Mouse (Mus musculus): ENCODE measurements around the gene Safb2. TPM values are rescaled to one million over a fixed set of nuclear protein-coding genes. Genes with fewer than 3 reads are reported as not detected.

Gene Safb2
- polyA plus RNA-seq, 1 experiment from 2014 or later: 83.6 TPM

- peaks cover 100% of the 10 kb centered on the region for H3K36me3 ChIP-seq
- 95% methylated on average over 4 of the region's 4 CpGs for WGBS
These were observed 17.0 kb downstream of the Safb2 start for GRCm38 (mm10) chr17:56567370-56567769.

GRCm38 (mm10) chr17:56566918-56567317 is 17.5 kb downstream of the Safb2 start:
- no peak for DNase-seq (ENCODE audit: low spot score)
- Histone ChIP-seq H3K9me3 (no peaks in the 10 kb centered on the region), H3K4me1 (replicated peaks) (0 out of 2 replicates have a peak, but pooled peaks cover 2% of the 10 kb centered on the region), H3K4me3 (no peak overlapping the region), H3K27me3 (ENCODE audit: insufficient read depth, poor library complexity, severe bottlenecking) (no peaks in the 10 kb centered on the region), H3K27ac (no peak overlapping the region), H3K36me3 (peaks cover 100% of the 10 kb centered on the region)
- 90% methylated on average over 5 of the region's 5 CpGs for WGBS

More at GRCm38 (mm10) chr17:56567370-56567769, 17.0 kb downstream of the Safb2 start:
- H3K27me3 ChIP-seq (ENCODE audit: insufficient read depth, poor library complexity, severe bottlenecking): no peaks in the 10 kb centered on the region
- no peak for DNase-seq (ENCODE audit: low spot score)
- H3K27ac ChIP-seq: no peak overlapping the region
- H3K4me3 ChIP-seq: no peak overlapping the region
- H3K9me3 ChIP-seq: no peaks in the 10 kb centered on the region
- 0 out of 2 replicates have a peak, but pooled peaks cover 2% of the 10 kb centered on the region for H3K4me1 ChIP-seq (replicated peaks)

- Histone ChIP-seq H3K27me3 (ENCODE audit: insufficient read depth, poor library complexity, severe bottlenecking) (no peaks in the 10 kb centered on the region), H3K36me3 (peaks cover 100% of the 10 kb centered on the region), H3K9me3 (no peaks in the 10 kb centered on the region), H3K27ac (no peak overlapping the region), H3K4me1 (replicated peaks) (0 out of 2 replicates have a peak, but pooled peaks cover 2% of the 10 kb centered on the region), H3K4me3 (no peak overlapping the region)
- no peak for DNase-seq (ENCODE audit: low spot score)
- WGBS: 95% methylated on average over 29 of the region's 29 CpGs
These were observed 18.1 kb downstream of the Safb2 start for GRCm38 (mm10) chr17:56566293-56566692.

GRCm38 (mm10) chr17:56561866-56562265 is 22.5 kb downstream of the Safb2 start:
- no peak for DNase-seq (ENCODE audit: low spot score)
- H3K27ac ChIP-seq: no peak overlapping the region
- H3K9me3 ChIP-seq: no peaks in the 10 kb centered on the region
- 93% methylated on average over 2 of the region's 2 CpGs for WGBS
- 0 out of 2 replicates have a peak, but pooled peaks cover 2% of the 10 kb centered on the region for H3K4me1 ChIP-seq (replicated peaks)
- no peaks in the 10 kb centered on the region for H3K27me3 ChIP-seq (ENCODE audit: insufficient read depth, poor library complexity, severe bottlenecking)
- peaks cover 67% of the 10 kb centered on the region for H3K36me3 ChIP-seq
- H3K4me3 ChIP-seq: no peak overlapping the region

GRCm38 (mm10) chr17:56560131-56560530 is 24.3 kb downstream of the Safb2 start:
- H3K9me3 ChIP-seq: no peaks in the 10 kb centered on the region
- WGBS: 83% methylated on average over 1 of the region's 1 CpGs

GRCm38 (mm10) chr17:56559386-56559785 is 25.0 kb downstream of the Safb2 start:
- Histone ChIP-seq H3K9me3 (no peaks in the 10 kb centered on the region), H3K4me3 (no peak overlapping the region), H3K36me3 (peaks cover 42% of the 10 kb centered on the region), H3K27ac (no peak overlapping the region), H3K4me1 (replicated peaks) (0 out of 2 replicates have a peak, but pooled peaks cover 1% of the 10 kb centered on the region), H3K27me3 (ENCODE audit: insufficient read depth, poor library complexity, severe bottlenecking) (no peaks in the 10 kb centered on the region)
- DNase-seq (ENCODE audit: low spot score): no peak
- WGBS: 79% methylated on average over 3 of the region's 3 CpGs

More at GRCm38 (mm10) chr17:56560131-56560530, 24.3 kb downstream of the Safb2 start:
- Histone ChIP-seq H3K4me1 (replicated peaks) (no peaks in the 10 kb centered on the region), H3K27ac (no peak overlapping the region), H3K4me3 (no peak overlapping the region), H3K36me3 (peaks cover 49% of the 10 kb centered on the region), H3K27me3 (ENCODE audit: insufficient read depth, poor library complexity, severe bottlenecking) (no peaks in the 10 kb centered on the region)
- no peak for DNase-seq (ENCODE audit: low spot score)

- WGBS: 26% methylated on average over 3 of the region's 3 CpGs
- Histone ChIP-seq H3K27ac (no peak overlapping the region), H3K4me3 (no peak overlapping the region), H3K9me3 (no peaks in the 10 kb centered on the region), H3K27me3 (ENCODE audit: insufficient read depth, poor library complexity, severe bottlenecking) (no peaks in the 10 kb centered on the region), H3K36me3 (peaks cover 33% of the 10 kb centered on the region), H3K4me1 (replicated peaks) (0 out of 2 replicates have a peak, but pooled peaks cover 4% of the 10 kb centered on the region)
- peak; percentile 68 for DNase-seq (ENCODE audit: low spot score)
These were observed 25.9 kb downstream of the Safb2 start for GRCm38 (mm10) chr17:56558448-56558847.

GRCm38 (mm10) chr17:56554122-56554551 is 30.2 kb downstream of the Safb2 start, which contains the start of gene Gm20219:
TSS of gene Gm20219 (minus strand) at chr17:56554387.
- Histone ChIP-seq H3K36me3 (no peaks in the 10 kb centered on the region), H3K27me3 (ENCODE audit: insufficient read depth, poor library complexity, severe bottlenecking) (no peaks in the 10 kb centered on the region), H3K4me1 (replicated peaks) (peaks cover 33% of the 10 kb centered on the region), H3K4me3 (no peak within 1 kb of the TSS), H3K27ac (no peak within 1 kb of the TSS), H3K9me3 (no peaks in the 10 kb centered on the region)
- WGBS: 74% methylated on average over 20 of the region's 20 CpGs
- DNase-seq (ENCODE audit: low spot score): no peak

GRCm38 (mm10) chr17:56552781-56553363 is 31.5 kb downstream of the Safb2 start:
- no peaks in the 10 kb centered on the region for H3K27me3 ChIP-seq (ENCODE audit: insufficient read depth, poor library complexity, severe bottlenecking)
- H3K9me3 ChIP-seq: no peaks in the 10 kb centered on the region
- DNase-seq (ENCODE audit: low spot score): peak; percentile 84
- H3K27ac ChIP-seq: peak overlapping the region; percentile 74; the same call in 1 of the 2 replicates
- H3K4me1 ChIP-seq (replicated peaks): peaks cover 45% of the 10 kb centered on the region
- 59% methylated on average over 5 of the region's 5 CpGs for WGBS
- H3K4me3 ChIP-seq: no peak overlapping the region
- H3K36me3 ChIP-seq: no peaks in the 10 kb centered on the region

GRCm38 (mm10) chr17:56551841-56552581 is 32.4 kb downstream of the Safb2 start:
- peaks cover 49% of the 10 kb centered on the region for H3K4me1 ChIP-seq (replicated peaks)
- DNase-seq (ENCODE audit: low spot score): no peak
- H3K27ac ChIP-seq: peak overlapping the region; percentile 74; the same call in 1 of the 2 replicates
- no peaks in the 10 kb centered on the region for H3K27me3 ChIP-seq (ENCODE audit: insufficient read depth, poor library complexity, severe bottlenecking)
- no peaks in the 10 kb centered on the region for H3K9me3 ChIP-seq
- 57% methylated on average over 6 of the region's 6 CpGs for WGBS
- H3K4me3 ChIP-seq: no peak overlapping the region
- H3K36me3 ChIP-seq: no peaks in the 10 kb centered on the region

- peaks cover 51% of the 10 kb centered on the region for H3K4me1 ChIP-seq (replicated peaks)
- no peaks in the 10 kb centered on the region for H3K9me3 ChIP-seq
- no peak for DNase-seq (ENCODE audit: low spot score)
- no peaks in the 10 kb centered on the region for H3K27me3 ChIP-seq (ENCODE audit: insufficient read depth, poor library complexity, severe bottlenecking)
- no peak overlapping the region for H3K4me3 ChIP-seq
- 81% methylated on average over 12 of the region's 12 CpGs for WGBS
- H3K36me3 ChIP-seq: no peaks in the 10 kb centered on the region
- peak overlapping the region; percentile 74; the same call in 1 of the 2 replicates for H3K27ac ChIP-seq
These were observed 33.5 kb downstream of the Safb2 start for GRCm38 (mm10) chr17:56550784-56551475.

GRCm38 (mm10) chr17:56548605-56549105 is 35.7 kb downstream of the Safb2 start:
- no peaks in the 10 kb centered on the region for H3K27me3 ChIP-seq (ENCODE audit: insufficient read depth, poor library complexity, severe bottlenecking)
- H3K4me1 ChIP-seq (replicated peaks): peaks cover 55% of the 10 kb centered on the region
- H3K4me3 ChIP-seq: no peak overlapping the region
- peak; percentile 6 for DNase-seq (ENCODE audit: low spot score)
- H3K9me3 ChIP-seq: no peaks in the 10 kb centered on the region
- 59% methylated on average over 4 of the region's 4 CpGs for WGBS
- no peaks in the 10 kb centered on the region for H3K36me3 ChIP-seq
- H3K27ac ChIP-seq: peak overlapping the region; percentile 40; the same call in 1 of the 2 replicates

Measured in hindbrain, embryonic 10.5 days (tissue).